Mouse (Mus musculus) E14TG2a.4 (cell line): ENCODE results near the gene Crtac1.

Source experiments
- CTCF ChIP-seq: conservative IDR thresholded peaks from 2 replicates; pipeline ENCODE4 v1.5.1; 2014; ENCODE audit warnings: low read length
- NANOG ChIP-seq: IDR thresholded peaks from 2 replicates; pipeline ENCODE4 v1.6.1; 2014; ENCODE audit warnings: borderline replicate concordance, low read length, mixed read lengths
- POU5F1 ChIP-seq: IDR thresholded peaks from 2 replicates; pipeline ENCODE4 v1.6.1; 2014; ENCODE audit warnings: low read length, borderline replicate concordance

DNA sequence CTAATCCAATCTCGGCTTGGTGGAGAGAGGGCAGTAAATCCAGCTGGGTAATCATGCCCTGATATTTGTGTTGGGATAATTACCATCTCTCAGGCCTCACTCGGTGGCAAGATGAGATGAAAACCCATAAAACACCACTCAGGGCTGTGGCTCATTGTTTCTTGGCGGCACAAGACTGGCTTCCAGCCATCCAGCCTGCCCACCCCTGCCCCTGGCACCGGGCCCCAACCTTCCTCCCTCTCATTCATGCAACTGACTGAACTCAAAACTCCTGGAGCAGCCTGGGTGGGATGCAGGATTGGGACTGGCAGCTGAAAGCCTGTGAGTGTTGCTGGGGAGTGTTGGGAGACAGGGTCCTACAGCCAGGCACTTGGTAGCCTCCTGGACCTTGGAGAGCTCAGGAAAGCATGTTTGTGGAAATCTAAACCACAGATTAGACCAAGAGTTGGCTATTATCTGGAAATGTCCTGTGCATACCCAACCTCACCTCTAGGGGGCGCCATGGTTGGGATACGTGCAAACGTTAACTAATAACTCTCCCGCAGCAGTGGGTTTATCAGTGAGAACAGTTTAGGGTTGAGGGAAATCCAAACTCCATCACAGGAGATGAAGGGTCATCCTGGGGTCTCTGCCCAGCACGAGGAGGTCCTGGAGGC is 99.4 kb downstream of the Crtac1 start:
- peak; percentile 87 for TF ChIP-seq CTCF
- TF ChIP-seq POU5F1 = no peak
- TF ChIP-seq NANOG = no peak
